ENCODE assay signal across 8 mouse cellular contexts in the genomic region with DNA sequence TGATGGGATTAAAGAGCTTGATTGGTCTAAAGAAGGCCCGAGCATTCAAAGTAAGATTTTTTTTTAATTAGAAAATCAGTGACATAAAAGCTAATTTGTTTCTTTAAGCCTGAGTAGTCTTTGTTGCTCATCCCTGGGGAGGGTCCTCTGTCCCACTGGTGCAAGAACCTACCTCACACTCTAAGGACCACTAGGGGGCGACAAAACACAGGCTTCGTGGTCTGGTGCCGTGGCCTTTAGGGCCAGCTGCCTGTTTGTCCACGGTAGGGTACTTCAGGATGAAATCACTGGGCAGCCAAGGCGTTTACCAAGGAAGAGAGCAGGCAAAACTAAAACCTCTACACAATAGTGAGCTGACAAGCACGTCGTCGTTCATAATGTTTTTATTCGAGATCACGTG. TPM values are rescaled to one million over a fixed set of nuclear protein-coding genes. Genes with fewer than 3 reads are reported as not detected.
DNase-seq lines count a peak whose midpoint lies in the region; ATAC-seq and TF ChIP-seq lines count a peak whose summit lies in the region.

No protein-coding gene starts in this region.

- H3K79me2 ChIP-seq in C2C12 (ENCODE audit: control insufficient read depth, insufficient read depth): no peaks in the 10 kb centered on the region

- H3ac ChIP-seq in C2C12 (ENCODE audit: control insufficient read depth, insufficient read length, low read depth): no peak overlapping the region

- H3K27ac ChIP-seq in kidney, embryonic 15.5 days: no peak overlapping the region
- H3K27ac ChIP-seq in limb, embryonic 14.5 days (replicated peaks; ENCODE audit: low read depth, low read length): no peak overlapping the region
- H3K27ac ChIP-seq in neural tube, embryonic 11.5 days (ENCODE audit: low read depth, low read length): no peak overlapping the region
- no peak overlapping the region for H3K27ac ChIP-seq in stomach, embryonic 16.5 days (ENCODE audit: low read length)

- no peaks in the 10 kb centered on the region for H3K79me3 ChIP-seq in C2C12 (ENCODE audit: low read depth)

- DNase-seq in adrenal gland, postnatal 14 days: peak; percentile 88
- DNase-seq in embryo, embryonic 9.5 days (ENCODE audit: extremely low spot score): peak; percentile 78
- DNase-seq in heart, adult 9 months (ENCODE audit: low spot score in 2 of 2): peak; percentile 42 to 58
- peak; percentile 78 for DNase-seq in limb, embryonic 14.5 days (ENCODE audit: low spot score)
- DNase-seq in neural tube, embryonic 11.5 days (ENCODE audit: low spot score): peak; percentile 82

- no peaks in the 10 kb centered on the region for H3K4me1 ChIP-seq in kidney, embryonic 15.5 days
- H3K4me1 ChIP-seq in limb, embryonic 14.5 days (ENCODE audit: control insufficient read depth, insufficient read depth, low read length): no peaks in the 10 kb centered on the region
- H3K4me1 ChIP-seq in neural tube, embryonic 11.5 days (ENCODE audit: control insufficient read depth, insufficient read depth, low read length): 0 out of 2 replicates have a peak, but pooled peaks cover 2% of the 10 kb centered on the region
- no peaks in the 10 kb centered on the region for H3K4me1 ChIP-seq in stomach, embryonic 16.5 days (ENCODE audit: control insufficient read depth, insufficient read depth, low read length)

- no peak for TF ChIP-seq POLR2A in limb, embryonic 14.5 days (IDR thresholded peaks at IDR 0.05; ENCODE audit: borderline replicate concordance, extremely low read depth, insufficient read depth, insufficient read length)

- H3K27me3 ChIP-seq in C2C12 (ENCODE audit: control insufficient read depth, insufficient read depth, insufficient read length): peaks cover 8% of the 10 kb centered on the region
- no peaks in the 10 kb centered on the region for H3K27me3 ChIP-seq in kidney, embryonic 15.5 days
- H3K27me3 ChIP-seq in limb, embryonic 14.5 days (ENCODE audit: control insufficient read depth, insufficient read depth, low read length): no peaks in the 10 kb centered on the region
- no peaks in the 10 kb centered on the region for H3K27me3 ChIP-seq in neural tube, embryonic 11.5 days (ENCODE audit: control insufficient read depth, insufficient read depth, low read length)
- H3K27me3 ChIP-seq in stomach, embryonic 16.5 days (ENCODE audit: control insufficient read depth, insufficient read depth, low read length): no peaks in the 10 kb centered on the region

- ATAC-seq in kidney, embryonic 15.5 days (replicated peaks; ENCODE audit: low FRiP score): peak; percentile 88
- ATAC-seq in limb, embryonic 14.5 days (ENCODE audit: low FRiP score, low read depth): 0 out of 2 replicates have a peak, but pooled peaks have one; percentile 63
- ATAC-seq in neural tube, embryonic 11.5 days (ENCODE audit: insufficient read depth, low FRiP score, low TSS enrichment): peak; percentile 80
- 0 out of 2 replicates have a peak, but pooled peaks have one; percentile 66 for ATAC-seq in stomach, embryonic 16.5 days (ENCODE audit: insufficient read depth, low FRiP score)

- no peaks in the 10 kb centered on the region for H3K36me3 ChIP-seq in C2C12 (ENCODE audit: control insufficient read depth, insufficient read depth)
- no peaks in the 10 kb centered on the region for H3K36me3 ChIP-seq in kidney, embryonic 15.5 days
- no peaks in the 10 kb centered on the region for H3K36me3 ChIP-seq in limb, embryonic 14.5 days (ENCODE audit: control insufficient read depth, insufficient read depth, low read length)
- H3K36me3 ChIP-seq in neural tube, embryonic 11.5 days (ENCODE audit: control insufficient read depth, insufficient read depth, low read length): no peaks in the 10 kb centered on the region
- no peaks in the 10 kb centered on the region for H3K36me3 ChIP-seq in stomach, embryonic 16.5 days (ENCODE audit: control insufficient read depth, insufficient read depth, low read length)

- 30% methylated on average over 11 of the region's 11 CpGs for WGBS in kidney, embryonic 15.5 days
- WGBS in limb, embryonic 14.5 days: 32% methylated on average over 11 of the region's 11 CpGs
- WGBS in neural tube, embryonic 11.5 days: 33% methylated on average over 11 of the region's 11 CpGs
- 33% methylated on average over 11 of the region's 11 CpGs for WGBS in stomach, embryonic 16.5 days

- TF ChIP-seq CTCF in C2C12 (IDR thresholded peaks at IDR 0.05; ENCODE audit: control insufficient read depth, insufficient read depth, insufficient read length): peak; percentile 78

- H3K9ac ChIP-seq in kidney, embryonic 15.5 days: no peak overlapping the region
- no peak overlapping the region for H3K9ac ChIP-seq in limb, embryonic 14.5 days (ENCODE audit: low read depth, low read length, severe bottlenecking)
- H3K9ac ChIP-seq in neural tube, embryonic 11.5 days (ENCODE audit: low read length): no peak overlapping the region
- H3K9ac ChIP-seq in stomach, embryonic 16.5 days (ENCODE audit: low read length): no peak overlapping the region

- H3K4me3 ChIP-seq in C2C12 (ENCODE audit: insufficient read depth, poor library complexity, severe bottlenecking): no peak overlapping the region
- H3K4me3 ChIP-seq in kidney, embryonic 15.5 days (replicated peaks): no peak overlapping the region
- no peak overlapping the region for H3K4me3 ChIP-seq in limb, embryonic 14.5 days (replicated peaks; ENCODE audit: low read length)
- H3K4me3 ChIP-seq in neural tube, embryonic 11.5 days (ENCODE audit: low read depth, low read length): no peak overlapping the region
- H3K4me3 ChIP-seq in stomach, embryonic 16.5 days (replicated peaks; ENCODE audit: low read length): no peak overlapping the region

- H3K4me2 ChIP-seq in kidney, embryonic 15.5 days: no peak overlapping the region
- H3K4me2 ChIP-seq in limb, embryonic 14.5 days (replicated peaks; ENCODE audit: low read depth, low read length, severe bottlenecking): no peak overlapping the region
- no peak overlapping the region for H3K4me2 ChIP-seq in neural tube, embryonic 11.5 days (ENCODE audit: low read depth)
- no peak overlapping the region for H3K4me2 ChIP-seq in stomach, embryonic 16.5 days (ENCODE audit: low read depth, low read length)

- H3K9me3 ChIP-seq in kidney, embryonic 15.5 days (replicated peaks): no peaks in the 10 kb centered on the region
- no peaks in the 10 kb centered on the region for H3K9me3 ChIP-seq in limb, embryonic 14.5 days (ENCODE audit: control insufficient read depth, low read length)
- no peaks in the 10 kb centered on the region for H3K9me3 ChIP-seq in neural tube, embryonic 11.5 days (ENCODE audit: control insufficient read depth, low read length)
- no peaks in the 10 kb centered on the region for H3K9me3 ChIP-seq in stomach, embryonic 16.5 days (replicated peaks; ENCODE audit: control insufficient read depth, low read length)

TF ChIP-seq in C2C12, 6 proteins besides CTCF, POLR2A, EP300 and RAD21:
- TF ChIP-seq USF1 (IDR thresholded peaks at IDR 0.05; ENCODE audit: low read depth) (no peak), MYOG (IDR thresholded peaks at IDR 0.05; ENCODE audit: control insufficient read depth, extremely low read depth, insufficient read length) (no peak), MYOD1 (IDR thresholded peaks at IDR 0.05; ENCODE audit: control insufficient read depth, insufficient read length, low read depth) (no peak), CEBPB (IDR thresholded peaks at IDR 0.05; ENCODE audit: low read depth) (no peak), FOSL1 (IDR thresholded peaks at IDR 0.05; ENCODE audit: insufficient read depth, low read length, poor library complexity, severe bottlenecking) (no peak), MAX (IDR thresholded peaks at IDR 0.05) (no peak)

RNA-seq across cellular contexts. Expression of a gene that starts 5.2 kb away (rescaled TPM):
- polyA plus RNA-seq in C2C12 (2012; fragmentation: generic; extraction: Trizol): 0.01 TPM
- total RNA-seq in adrenal gland, postnatal 14 days (2021): 0.30 TPM in 1 of 2 replicates, not detected in the other
- 2.4 and 3.2 TPM in 2 replicates for polyA plus RNA-seq in kidney, embryonic 15.5 days (2015; fragmentation: Nextera tagmentation; extraction: Ambion mirVana)
- 0.28 and 0.38 TPM in 2 replicates for polyA plus RNA-seq in limb, embryonic 14.5 days (2012; rRNA removed)
- polyA plus RNA-seq in limb, embryonic 14.5 days (2014; fragmentation: Nextera tagmentation; extraction: Ambion mirVana): 0.21 and 0.23 TPM in 2 replicates
- polyA plus RNA-seq in neural tube, embryonic 11.5 days (2014; fragmentation: Nextera tagmentation; extraction: Ambion mirVana): 0.41 and 0.76 TPM in 2 replicates
- 0.49 and 0.61 TPM in 2 replicates for polyA plus RNA-seq in stomach, embryonic 16.5 days (2015; fragmentation: Nextera tagmentation; extraction: Ambion mirVana)

RNA-seq across cellular contexts. Expression of a gene that starts 30.2 kb away (rescaled TPM):
- polyA plus RNA-seq in C2C12 (2012; fragmentation: generic; extraction: Trizol): 10.3 TPM
- total RNA-seq in adrenal gland, postnatal 14 days (2021): 7.9 and 9.9 TPM in 2 replicates
- polyA plus RNA-seq in kidney, embryonic 15.5 days (2015; fragmentation: Nextera tagmentation; extraction: Ambion mirVana): 10.1 and 10.2 TPM in 2 replicates
- 9.2 and 14.9 TPM in 2 replicates for polyA plus RNA-seq in limb, embryonic 14.5 days (2012; rRNA removed)
- polyA plus RNA-seq in limb, embryonic 14.5 days (2014; fragmentation: Nextera tagmentation; extraction: Ambion mirVana): 7.7 and 13.0 TPM in 2 replicates
- polyA plus RNA-seq in neural tube, embryonic 11.5 days (2014; fragmentation: Nextera tagmentation; extraction: Ambion mirVana): 3.5 and 4.4 TPM in 2 replicates
- polyA plus RNA-seq in stomach, embryonic 16.5 days (2015; fragmentation: Nextera tagmentation; extraction: Ambion mirVana): 50.3 and 60.9 TPM in 2 replicates

RNA-seq across cellular contexts. Expression of a gene that starts 38.3 kb away (rescaled TPM):
- 0.25 TPM for polyA plus RNA-seq in C2C12 (2012; fragmentation: generic; extraction: Trizol)
- total RNA-seq in adrenal gland, postnatal 14 days (2021): 0.85 and 2.5 TPM in 2 replicates
- 0.91 and 1.5 TPM in 2 replicates for polyA plus RNA-seq in kidney, embryonic 15.5 days (2015; fragmentation: Nextera tagmentation; extraction: Ambion mirVana)
- 1.2 and 1.4 TPM in 2 replicates for polyA plus RNA-seq in limb, embryonic 14.5 days (2012; rRNA removed)
- polyA plus RNA-seq in limb, embryonic 14.5 days (2014; fragmentation: Nextera tagmentation; extraction: Ambion mirVana): 1.7 TPM in 2 replicates
- 1.1 and 1.6 TPM in 2 replicates for polyA plus RNA-seq in neural tube, embryonic 11.5 days (2014; fragmentation: Nextera tagmentation; extraction: Ambion mirVana)
- 0.66 and 0.90 TPM in 2 replicates for polyA plus RNA-seq in stomach, embryonic 16.5 days (2015; fragmentation: Nextera tagmentation; extraction: Ambion mirVana)
